Mouse (Mus musculus) spleen, adult 18-20 months (tissue): ENCODE results near the gene Smoc2.

Experiments used
- DNase-seq, 2 experiments: peaks; one replicate each; pipeline ENCODE4 v3.0.0; 2022; ENCODE audit warnings: mixed read lengths in 2 of 2

Smoc2 gene

GRCm38 (mm10) chr17:14279966-14280300 is 627 bp downstream of the Smoc2 start:
- no peak for DNase-seq

DNA sequence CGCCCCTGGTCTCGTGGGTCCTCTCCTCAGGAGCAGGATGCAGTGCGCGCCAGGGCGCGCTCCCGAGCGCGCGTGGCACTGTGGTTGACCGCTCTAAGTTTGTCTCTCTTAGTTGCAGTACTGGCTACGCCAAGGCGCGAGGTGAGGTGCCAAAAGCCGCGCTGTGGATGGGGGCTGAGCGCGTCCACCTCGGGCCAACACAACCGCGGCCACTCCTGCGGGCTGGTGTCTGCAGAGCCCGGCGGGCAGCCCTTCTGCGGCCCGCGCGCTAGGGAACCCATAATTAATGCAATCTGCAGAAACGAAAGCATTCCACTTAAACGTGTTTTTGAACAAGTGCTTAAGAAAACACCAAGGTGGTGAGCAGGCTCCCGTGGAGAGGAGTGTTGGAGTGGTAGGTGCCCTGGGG is 1.1 kb downstream of the Smoc2 start:
- no peak for DNase-seq

- peak in 1 of 2 experiments; percentile 54 for DNase-seq
These were observed 8.8 kb downstream of the Smoc2 start for GRCm38 (mm10) chr17:14288015-14288616.

GRCm38 (mm10) chr17:14293617-14294016 is 14.3 kb downstream of the Smoc2 start:
- DNase-seq, result no peak

- no peak for DNase-seq
These were observed 15.8 kb downstream of the Smoc2 start for GRCm38 (mm10) chr17:14295146-14295545.

DNA sequence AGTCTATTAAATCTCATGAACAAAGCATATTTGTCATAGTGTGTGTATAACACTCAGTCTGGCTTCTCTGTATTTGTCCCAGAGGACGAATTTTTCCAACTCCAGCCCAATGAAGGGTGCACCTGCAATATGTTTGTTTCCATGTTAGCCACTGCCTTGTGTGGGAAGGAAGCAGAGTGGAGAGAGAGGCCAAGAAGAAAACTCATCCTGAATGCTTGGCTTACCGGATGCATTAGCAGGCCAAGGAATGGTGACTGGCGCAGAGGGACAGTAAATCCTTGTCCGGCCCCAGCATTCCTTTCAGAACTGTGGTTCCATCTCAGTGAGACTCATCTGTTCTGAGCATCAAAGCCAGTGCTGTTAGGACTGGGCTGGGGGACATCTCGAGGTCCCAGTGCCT is 21.1 kb downstream of the Smoc2 start:
- DNase-seq, result no peak

GRCm38 (mm10) chr17:14301491-14302344 is 22.4 kb downstream of the Smoc2 start:
- no peak for DNase-seq

DNA sequence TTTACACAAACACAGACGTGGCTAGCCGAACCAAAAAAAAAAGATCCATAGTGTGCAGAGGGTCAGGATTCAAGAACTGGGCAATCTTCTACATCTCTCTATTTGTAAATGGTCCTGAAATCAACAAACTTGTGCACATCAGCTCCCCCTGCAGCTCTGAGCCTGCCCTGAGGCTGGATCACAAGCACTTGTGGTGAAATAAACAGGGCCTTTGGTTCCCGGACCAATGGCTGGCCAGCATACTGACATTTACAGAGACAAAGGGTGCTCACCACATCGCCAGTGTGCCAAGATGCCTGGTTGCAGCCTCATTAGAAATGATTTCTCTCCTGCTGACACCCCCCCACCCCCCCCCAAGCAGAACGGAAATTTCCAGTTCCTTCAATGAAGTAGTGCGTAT is 23.1 kb downstream of the Smoc2 start:
- DNase-seq, result no peak

DNA sequence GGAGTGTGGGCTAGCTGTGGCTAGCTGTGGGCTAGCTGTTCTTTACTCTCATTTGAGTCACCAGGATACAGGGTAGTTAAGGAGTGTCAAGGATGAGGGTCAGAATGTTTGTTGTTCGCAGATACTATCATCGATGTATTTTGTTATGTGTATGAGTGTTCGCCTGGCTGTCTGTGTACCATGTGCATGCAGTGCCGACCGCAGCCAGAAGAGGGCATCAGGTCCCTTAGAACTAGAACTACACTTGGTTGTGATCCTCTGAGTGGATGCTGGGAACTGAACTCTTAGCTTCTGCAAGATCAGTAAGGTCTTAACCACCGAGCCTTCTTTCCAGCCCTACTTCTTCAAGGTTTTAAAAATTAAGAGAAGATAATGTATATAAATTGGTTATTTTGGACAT is 24.4 kb downstream of the Smoc2 start:
- no peak for DNase-seq

DNA sequence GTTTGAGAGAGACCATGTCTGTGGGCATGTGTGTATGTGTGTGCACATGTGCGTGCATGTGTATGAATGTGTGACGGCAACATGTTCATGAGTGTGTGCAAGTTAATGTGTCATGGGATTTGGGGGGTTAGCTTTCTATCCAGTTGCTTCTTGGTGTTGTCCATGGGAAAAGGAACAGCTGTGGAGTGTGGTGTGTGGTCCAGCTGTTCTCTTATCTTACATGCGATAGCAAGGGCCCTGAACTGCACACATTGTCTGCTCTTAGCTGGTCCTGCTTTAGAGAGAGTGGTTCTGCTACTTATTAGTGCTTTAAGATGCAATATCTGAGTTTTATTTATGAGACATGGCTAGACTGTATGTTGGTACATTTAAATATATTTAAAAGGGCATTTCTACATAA is 30.6 kb downstream of the Smoc2 start:
- no peak for DNase-seq

DNA sequence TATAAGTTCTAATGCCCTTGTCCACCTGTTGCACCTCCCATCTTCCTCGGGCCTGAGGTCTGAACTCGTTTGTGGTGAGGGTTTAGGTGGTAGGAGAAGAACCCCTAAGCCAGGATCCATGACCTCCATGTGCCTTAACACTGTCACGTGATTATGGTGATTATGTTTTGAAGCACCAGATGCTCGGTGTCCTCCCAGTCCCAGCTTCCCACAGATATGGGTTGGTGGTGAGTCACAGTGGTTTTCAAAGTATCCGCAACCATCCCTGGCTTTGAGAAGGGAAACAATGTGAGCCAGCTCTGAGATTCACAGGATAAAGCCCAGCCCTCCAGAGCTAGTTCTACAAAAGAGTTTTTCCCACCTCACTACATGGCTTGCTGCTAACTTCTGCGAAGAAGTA is 33.1 kb downstream of the Smoc2 start:
- DNase-seq, result no peak

DNA sequence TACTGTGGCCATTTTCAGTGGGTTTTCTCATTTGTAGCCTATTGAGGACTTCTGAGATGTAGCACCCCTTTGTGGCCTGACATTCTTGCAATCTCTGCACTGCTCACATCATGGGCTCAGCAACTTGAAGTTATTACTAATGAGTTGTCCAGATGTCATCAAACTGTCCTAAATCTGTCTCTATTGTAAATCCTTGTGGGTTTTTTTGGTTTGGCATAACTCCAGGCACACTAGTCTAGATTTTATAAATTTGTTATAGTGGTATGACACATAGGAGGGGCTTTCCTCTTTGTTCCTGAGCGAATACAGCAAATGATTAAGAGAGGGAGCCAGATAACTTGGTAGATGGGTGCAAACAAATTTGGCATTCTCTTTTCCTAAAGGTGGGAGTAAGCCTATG is 35.0 kb downstream of the Smoc2 start:
- DNase-seq, result no peak

GRCm38 (mm10) chr17:14316536-14316935 is 37.2 kb downstream of the Smoc2 start:
- no peak for DNase-seq

DNA sequence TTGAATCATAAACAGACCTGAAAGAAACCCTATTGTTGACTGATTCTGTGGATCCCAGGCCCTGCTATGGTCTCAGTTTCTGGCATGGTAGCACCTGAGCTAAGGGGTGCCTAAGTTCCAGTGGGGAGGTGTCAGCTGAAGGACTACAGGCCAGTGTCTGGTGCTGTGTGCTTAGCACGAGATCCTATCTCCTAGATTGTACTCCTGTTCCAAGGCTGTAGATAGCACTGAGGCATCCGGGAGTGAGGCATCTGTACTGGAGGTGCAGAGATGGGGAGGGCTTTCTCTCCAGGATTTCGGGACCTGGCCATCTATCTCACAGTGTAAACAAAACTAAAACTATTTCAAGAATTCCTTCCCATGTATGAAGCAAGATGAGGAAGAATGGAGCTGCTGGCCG is 38.1 kb downstream of the Smoc2 start:
- no peak for DNase-seq

DNA sequence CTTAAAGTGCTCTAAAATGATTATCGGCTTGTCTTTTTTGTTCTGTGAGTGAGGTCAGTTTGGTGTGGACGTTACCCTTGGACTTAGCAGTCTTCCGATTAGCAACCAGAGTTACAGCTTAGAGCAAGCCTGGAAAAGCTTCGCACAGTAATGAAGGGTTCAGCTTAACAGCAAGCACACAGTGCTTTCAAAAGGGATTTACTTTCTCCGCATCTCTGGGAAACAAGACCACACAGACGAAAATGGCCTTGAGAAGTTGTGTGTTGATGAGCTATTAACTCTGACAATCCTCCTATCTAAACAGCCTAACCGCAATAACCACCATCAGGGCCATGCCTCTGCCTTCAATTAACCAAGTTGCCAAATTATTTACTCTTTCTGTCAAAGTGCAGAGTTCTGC is 46.9 kb downstream of the Smoc2 start:
- DNase-seq, result no peak

GRCm38 (mm10) chr17:14328037-14328436 is 48.7 kb downstream of the Smoc2 start:
- DNase-seq, result no peak

GRCm38 (mm10) chr17:14330498-14330897 is 51.2 kb downstream of the Smoc2 start:
- DNase-seq, result no peak

DNA sequence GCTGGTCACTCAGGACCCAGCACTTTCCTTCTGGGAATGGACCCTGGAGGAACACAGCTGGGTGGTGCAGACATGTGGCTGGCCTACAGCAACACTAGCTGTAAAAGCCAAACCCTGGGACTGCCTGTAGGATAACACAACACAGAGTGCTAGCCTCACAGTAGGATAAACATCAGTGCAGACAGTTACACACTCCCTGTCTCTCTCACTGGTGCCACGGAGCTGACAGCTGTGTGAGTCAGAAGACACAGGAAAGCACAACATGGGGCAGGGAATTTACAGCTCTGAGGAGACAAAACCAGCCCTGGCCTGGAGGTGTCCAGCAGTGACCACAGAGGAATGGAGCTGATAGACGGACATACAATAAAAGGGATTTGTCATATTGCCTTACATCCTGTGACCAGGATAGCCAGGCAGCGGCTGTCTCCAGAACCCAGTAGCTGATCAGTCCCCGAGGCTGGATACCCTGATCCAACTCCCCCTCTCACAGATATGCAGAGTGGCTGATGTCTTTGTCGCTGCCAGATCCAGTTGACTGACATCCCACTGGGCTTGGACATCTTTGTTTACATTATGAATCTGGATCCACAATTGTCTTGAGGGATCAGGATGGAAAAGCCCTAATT is 60.7 kb downstream of the Smoc2 start:
- no peak for DNase-seq

DNA sequence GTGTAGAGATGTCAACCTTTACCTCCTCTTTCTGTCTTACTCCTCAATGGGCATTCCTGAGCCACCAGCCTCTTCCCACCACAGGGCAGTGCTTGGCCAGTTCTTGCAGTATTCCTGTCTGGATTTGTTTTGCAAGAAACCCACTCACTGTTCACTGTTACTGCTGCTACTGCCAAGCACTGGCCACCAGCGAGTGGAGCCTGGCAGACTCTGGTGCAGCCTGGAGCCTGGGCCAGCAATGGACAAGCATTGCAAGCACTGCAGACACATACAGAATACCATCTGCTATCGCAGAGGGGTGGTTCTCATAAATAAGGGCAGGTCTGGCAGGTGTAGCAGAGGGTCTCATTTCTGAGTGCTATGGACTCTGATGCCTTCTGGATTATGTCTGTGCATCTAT is 61.4 kb downstream of the Smoc2 start:
- DNase-seq, result no peak

- no peak for DNase-seq
These were observed 63.2 kb downstream of the Smoc2 start for GRCm38 (mm10) chr17:14342511-14342910.

DNA sequence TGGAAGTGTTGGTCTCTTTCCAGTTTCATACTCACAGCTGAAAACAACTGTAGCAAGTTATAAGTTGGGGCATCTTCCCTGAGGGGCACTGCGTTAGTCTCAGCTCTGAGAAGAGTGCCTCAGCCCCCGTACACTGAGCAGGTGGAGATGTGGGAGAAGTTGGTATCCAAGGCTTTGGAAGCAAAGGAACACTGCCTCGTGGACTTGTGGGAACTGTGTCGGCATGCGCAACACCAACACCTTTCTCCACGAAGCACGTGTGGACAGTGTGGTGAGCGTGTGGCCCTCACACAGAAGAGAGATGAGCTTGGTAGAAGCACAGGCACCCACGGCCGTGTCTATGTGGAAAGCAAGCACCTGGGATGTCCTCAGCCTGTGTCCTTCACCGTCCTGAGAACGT is 64.1 kb downstream of the Smoc2 start:
- DNase-seq, result no peak

GRCm38 (mm10) chr17:14345556-14345955 is 66.2 kb downstream of the Smoc2 start:
- DNase-seq, result no peak

- DNase-seq, result no peak
These were observed 67.6 kb downstream of the Smoc2 start for GRCm38 (mm10) chr17:14346891-14347290.

DNA sequence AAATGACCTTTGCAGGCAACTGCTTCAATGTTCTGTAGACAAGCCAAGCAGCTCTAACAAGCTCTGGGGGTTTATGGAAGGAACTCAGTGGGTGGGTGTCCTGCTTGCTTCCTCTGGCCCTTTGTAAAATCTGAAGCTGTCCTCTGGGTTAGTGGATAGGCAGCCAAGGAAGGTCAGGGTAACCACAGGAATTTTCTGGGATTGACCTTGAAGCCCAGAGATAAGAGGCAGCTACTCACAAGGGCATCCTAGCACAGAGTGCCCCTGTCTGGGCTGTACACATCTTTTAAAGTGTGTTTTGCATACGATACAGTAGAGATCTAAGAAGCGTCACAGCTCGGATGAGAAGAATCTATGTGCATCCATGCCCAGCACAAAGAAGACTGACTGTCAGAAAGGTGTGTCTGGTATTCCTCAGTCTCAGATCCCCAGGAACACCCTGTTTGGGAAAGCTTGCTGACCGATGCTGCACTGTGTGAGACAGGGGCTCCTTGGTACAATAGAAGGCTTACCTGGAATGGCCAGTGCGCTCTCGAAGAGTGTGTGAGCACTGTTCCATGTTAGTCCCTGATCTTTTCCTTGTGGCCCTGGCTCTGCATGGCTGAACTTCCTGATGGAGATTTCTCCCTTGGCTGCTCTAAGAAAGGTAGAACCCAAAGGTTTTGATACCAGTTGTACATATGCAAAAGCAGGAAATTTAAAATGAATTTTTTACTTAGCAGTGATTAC is 69.9 kb downstream of the Smoc2 start:
- no peak for DNase-seq
